Mouse (Mus musculus) lung, postnatal 36 days (tissue): ENCODE data around the gene 1700008P02Rik.
"Not testable (repeated sequence)": the region's sequence is repeated elsewhere in the genome, so short reads cannot be mapped to it uniquely, and the experiment has no call there.

Experiments used
- DNase-seq: peaks from one replicate; pipeline ENCODE4 v3.0.0; 2022; ENCODE audit warnings: mixed read lengths

1700008P02Rik gene

GRCm38 (mm10) chr3:6620343-6620742 is at the start of gene 1700008P02Rik:
Gene 1700008P02Rik, minus strand, starts transcription at chr3:6620443.
- DNase-seq = no peak

GRCm38 (mm10) chr3:6649411-6649810 is 29.2 kb upstream of the 1700008P02Rik start:
- DNase-seq = no peak

GRCm38 (mm10) chr3:6638151-6638550 is 17.9 kb upstream of the 1700008P02Rik start:
- DNase-seq = not testable (repeated sequence)

- no peak for DNase-seq
Measured at GRCm38 (mm10) chr3:6634256-6634655, 14.0 kb upstream of the 1700008P02Rik start.

- DNase-seq = no peak
Measured at GRCm38 (mm10) chr3:6617881-6618280, 2.4 kb downstream of the 1700008P02Rik start.
